Mouse (Mus musculus) adipose tissue, adult 10 weeks (tissue): ENCODE data around the gene Serpinb1c. TPM values are rescaled to one million over a fixed set of nuclear protein-coding genes. Genes with fewer than 3 reads are reported as not detected.

Experiments used
- polyA plus RNA-seq: library from polyadenylated mRNA; stranded (reverse); fragments of 350-450 nt; fragmentation: Illumina TruSeq; extraction: RNeasy Lipid Tissue Mini Kit (QIAGEN cat#74804); gene quantifications from one replicate; pipeline ENCODE4 v1.2.3, GENCODE M21; 2014; ENCODE audit warnings: low read depth, low replicate concordance

The Serpinb1c gene
- not detected for polyA plus RNA-seq

GRCm38 (mm10) chr13:32898111-32898510 lies at the start of gene Serpinb1c:
Serpinb1c (minus strand) TSS chr13:32898211.

GRCm38 (mm10) chr13:32850668-32851404 lies 47.2 kb downstream of the Serpinb1c start, which contains the start of gene Serpinb1a:
Serpinb1a (minus strand) TSS chr13:32851185.

Other genes starting within 250 kb of the Serpinb1c start
- 0.21 TPM for gene Mylk4, start 114.3 kb downstream of the Serpinb1c start, polyA plus RNA-seq
- gene Wrnip1, start 96.2 kb downstream of the Serpinb1c start, polyA plus RNA-seq: 22.4 TPM
- 1.3 TPM for gene D930007J09Rik, start 95.4 kb downstream of the Serpinb1c start, polyA plus RNA-seq
- gene Serpinb1a, start 47.0 kb downstream of the Serpinb1c start, polyA plus RNA-seq: 7.8 TPM
- 16.3 TPM for gene Serpinb6b, start 67.0 kb upstream of the Serpinb1c start, polyA plus RNA-seq
- 26.2 TPM for gene Serpinb9, start 105.0 kb upstream of the Serpinb1c start, polyA plus RNA-seq
- 0.15 TPM for gene Serpinb9b, start 129.2 kb upstream of the Serpinb1c start, polyA plus RNA-seq
- gene Serpinb1b, start 180.4 kb upstream of the Serpinb1c start, polyA plus RNA-seq: 1.6 TPM